Mouse (Mus musculus): ENCODE results near the gene Prtg.

DNA sequence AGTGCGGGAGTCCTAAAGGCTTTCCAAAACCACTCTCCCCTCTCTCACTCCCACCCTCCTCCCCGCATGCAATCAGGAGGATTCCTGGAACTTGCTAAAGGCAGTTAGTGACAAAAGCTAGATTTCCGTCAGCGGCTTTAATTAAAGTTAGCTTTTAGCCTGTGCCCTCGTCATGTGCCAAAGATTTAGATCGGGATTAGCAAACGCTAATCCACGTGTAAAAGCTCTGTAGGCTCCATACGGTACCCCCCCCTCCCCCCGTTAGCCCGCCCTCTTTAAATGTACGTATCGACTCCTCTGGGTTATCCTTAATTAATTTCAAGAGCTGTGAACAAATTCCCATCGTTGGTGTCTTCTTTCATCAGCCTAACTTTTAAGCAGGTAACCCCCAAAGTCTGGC is 528 bp upstream of the Prtg start:
- TF ChIP-seq GATA1 (IDR thresholded peaks at IDR 0.05; ENCODE audit: low read length) = no peak
- TF ChIP-seq TAL1 (IDR thresholded peaks at IDR 0.05; ENCODE audit: low read length) = no peak
